Mouse (Mus musculus): Measurements from ENCODE around the gene Cmc4.

The Cmc4 gene
- long read RNA-seq, experiment 1, partial matches to known transcripts: 0 of 4 reads
- long read RNA-seq, experiment 1, other reads (novel, unspliced or antisense): 2 of 4 reads
- long read RNA-seq, experiment 2, partial matches to known transcripts: 0 of 2 reads
- long read RNA-seq, experiment 2, other reads (novel, unspliced or antisense): 0 of 2 reads

- intact Hi-C loops (cut with DNase I): no loop called here
Measured at GRCm38 (mm10) chrX:75415936-75416785, at the start of gene Cmc4, which contains the start of the genes Mtcp1 and Brcc3. Gene Cmc4, minus strand, starts transcription at chrX:75416584. Gene Mtcp1, minus strand, starts transcription at chrX:75416588. Gene Brcc3, plus strand, starts transcription at chrX:75416628.

GRCm38 (mm10) chrX:75454597-75454996 is 38.2 kb upstream of the Cmc4 start:
- intact Hi-C loops (cut with DNase I): no loop called here

GRCm38 (mm10) chrX:75409711-75410110 is 6.7 kb downstream of the Cmc4 start:
- intact Hi-C loops (cut with DNase I): no loop called here

- intact Hi-C loops (cut with DNase I): loop anchor here (2.0 kb wide), 1 partner anchor 17 kb away; no protein-coding TSS in a partner anchor
Measured at GRCm38 (mm10) chrX:75403350-75403749, 13.0 kb downstream of the Cmc4 start.

GRCm38 (mm10) chrX:75402668-75403067 is 13.7 kb downstream of the Cmc4 start:
- intact Hi-C loops (cut with DNase I): loop anchor here (2.0 kb wide), 1 partner anchor 16 kb away; no protein-coding TSS in a partner anchor

GRCm38 (mm10) chrX:75399471-75399870 is 16.9 kb downstream of the Cmc4 start:
- intact Hi-C loops (cut with DNase I): no loop called here

GRCm38 (mm10) chrX:75382195-75382771 is 34.1 kb downstream of the Cmc4 start, which contains the start of the genes Fundc2 and F8:
Gene Fundc2, plus strand, starts transcription at chrX:75382399.
Gene F8, minus strand, starts transcription at chrX:75382615.
- intact Hi-C loops (cut with DNase I): no loop called here

GRCm38 (mm10) chrX:75381699-75382098 is 34.7 kb downstream of the Cmc4 start:
- intact Hi-C loops (cut with DNase I): no loop called here

GRCm38 (mm10) chrX:75381176-75381575 is 35.2 kb downstream of the Cmc4 start:
- intact Hi-C loops (cut with DNase I): no loop called here

- intact Hi-C loops (cut with DNase I): no loop called here
Measured at GRCm38 (mm10) chrX:75376815-75377214, 39.6 kb downstream of the Cmc4 start.

- intact Hi-C loops (cut with DNase I): no loop called here
Measured at GRCm38 (mm10) chrX:75372666-75373425, 43.5 kb downstream of the Cmc4 start.

GRCm38 (mm10) chrX:75370197-75370596 is 46.2 kb downstream of the Cmc4 start:
- intact Hi-C loops (cut with DNase I): no loop called here
